In genomic region chr13:108056896-108057295, GRCm38 (mm10) we compare ENCODE assay signal across 13 mouse cellular contexts. TPM values are rescaled to one million over a fixed set of nuclear protein-coding genes. Genes with fewer than 3 reads are reported as not detected.
DNase-seq lines count a peak whose midpoint lies in the region; ATAC-seq and TF ChIP-seq lines count a peak whose summit lies in the region.
"Had no signal": no experiment of that assay in that cellular context is flagged by ENCODE, and none has a peak within 500 bp of the region (broad histone marks: within the 10 kb centered on the region; RNA-seq: fewer than 3 reads in every experiment).

No protein-coding gene starts in this region.

- no peaks in the 10 kb centered on the region for H3K4me1 ChIP-seq in ES-E14 (ENCODE audit: control insufficient read depth in 2 of 2, insufficient read depth in 2 of 2, low read length in 2 of 2, poor library complexity in 1 of 2)
- H3K4me1 ChIP-seq: embryonic facial prominence, embryonic 15.5 days had no signal

- no peak overlapping the region for H3K4me3 ChIP-seq in ES-E14 (ENCODE audit: insufficient read depth in 1 of 2, low read depth in 1 of 2, low read length in 2 of 2, poor library complexity in 1 of 2, severe bottlenecking in 1 of 2)
- H3K4me3 ChIP-seq: embryonic facial prominence, embryonic 15.5 days; hindbrain, embryonic 13.5 days had no signal

- peak; percentile 73 for ATAC-seq in inflammation-experienced regulatory T-cells, adult 6 months

- H3K36me3 ChIP-seq in ES-E14 (ENCODE audit: control insufficient read depth, insufficient read depth, low read length, poor library complexity, severe bottlenecking): no peaks in the 10 kb centered on the region
- H3K36me3 ChIP-seq: embryonic facial prominence, embryonic 15.5 days; hindbrain, embryonic 13.5 days had no signal

- intact Hi-C loops in left cerebral cortex, postnatal 4 days (cut with DNase I): no loop called here

- H3K9ac ChIP-seq in ES-E14 (ENCODE audit: insufficient read depth, low read depth, low read length, poor library complexity, severe bottlenecking): no peak overlapping the region
- H3K9ac ChIP-seq: embryonic facial prominence, embryonic 15.5 days; hindbrain, embryonic 13.5 days had no signal

- 0 out of 2 replicates have a peak overlapping the region, but pooled peaks have one; percentile 19 for H3K27ac ChIP-seq in ES-E14 (ENCODE audit: insufficient read depth, low read depth, low read length, poor library complexity, severe bottlenecking)
- H3K27ac ChIP-seq: embryonic facial prominence, embryonic 15.5 days; hindbrain, embryonic 13.5 days had no signal

- H3K9me3 ChIP-seq in ES-E14 (ENCODE audit: control insufficient read depth, insufficient read depth, low read depth, low read length): no peaks in the 10 kb centered on the region
- H3K9me3 ChIP-seq: embryonic facial prominence, embryonic 15.5 days; hindbrain, embryonic 13.5 days had no signal

- in situ Hi-C loops in ES-E14 (cut with MboI; ENCODE audit: low sequenced_read_pairs in 2 of 2, unreplicated experiment in 2 of 2): no loop called here

- DNase-seq in kidney, postnatal 14 days: peak; percentile 54
- no peak for DNase-seq in kidney, adult 11 months
- DNase-seq in ES-E14 (ENCODE audit: low read depth, low spot score): no peak
- DNase-seq in thymus, adult 18-20 months: peak; percentile 27 to 51
- DNase-seq in ovary, postnatal 36 days (ENCODE audit: low spot score): no peak
- no peak for DNase-seq in left cerebral cortex, postnatal 4 days
- no peak for DNase-seq in right cerebral cortex, postnatal 14 days
- DNase-seq: adrenal gland, postnatal 36 days; cerebellum, adult 8-10 months; retina, postnatal 1 day had no signal

TF ChIP-seq in ES-E14, 5 proteins besides CTCF, POLR2A, EP300 and RAD21:
- no peak for TF ChIP-seq CHD2 (IDR thresholded peaks at IDR 0.05; ENCODE audit: low read depth, low read length)
- TF ChIP-seq HCFC1 (IDR thresholded peaks at IDR 0.05; ENCODE audit: borderline replicate concordance, insufficient read depth, low read length): no peak
- no peak for TF ChIP-seq ZC3H11A (IDR thresholded peaks at IDR 0.05; ENCODE audit: borderline replicate concordance, low read depth, low read length)
- TF ChIP-seq MAFK (IDR thresholded peaks at IDR 0.05; ENCODE audit: insufficient read depth, low read depth, low read length): no peak
- TF ChIP-seq ZNF384 (IDR thresholded peaks at IDR 0.05; ENCODE audit: low read depth, low read length): no peak

RNA-seq across cellular contexts. Expression of gene Smim15, which starts 12.7 kb away (rescaled TPM):
- total RNA-seq in ES-E14 (2012; rRNA removed): 53.1 and 54.5 TPM in 2 replicates
- 100 to 1,000 TPM in 1 of 3 experiments, 10 to 100 TPM in 2; 67.7 to 100 (median 82.4) TPM for polyA plus RNA-seq in inflammation-experienced regulatory T-cells, adult 6 months (2017; shearing (Covaris generic))
- 10 to 100 TPM; 27.5 to 32.7 TPM for total RNA-seq in left cerebral cortex, postnatal 4 days (2021)

Comparison
In these comparisons a context has a peak if more than half of its experiments do, and no peak if none do; other contexts are left out.
1. DNase-seq: peak in kidney, postnatal 14 days (single experiment) and thymus, adult 18-20 months (2 of 2); none in kidney, adult 11 months (single experiment), ES-E14 (single experiment), ovary, postnatal 36 days (single experiment), left cerebral cortex, postnatal 4 days (single experiment) and right cerebral cortex, postnatal 14 days (single experiment).